23 mouse cellular contexts compared by ENCODE assay signal in genomic region chr1:39379021-39379420, GRCm38 (mm10). TPM values are rescaled to one million over a fixed set of nuclear protein-coding genes. Genes with fewer than 3 reads are reported as not detected.
DNase-seq lines count a peak whose midpoint lies in the region; ATAC-seq lines count a peak whose summit lies in the region.
"Had no signal": no experiment of that assay in that cellular context is flagged by ENCODE, and none has a peak within 500 bp of the region (broad histone marks: within the 10 kb centered on the region; RNA-seq: fewer than 3 reads in every experiment).

No protein-coding gene starts in this region.

- no peak overlapping the region for H3K4me3 ChIP-seq in kidney, embryonic 15.5 days (replicated peaks)
- no peak overlapping the region for H3K4me3 ChIP-seq in lung, embryonic 16.5 days (ENCODE audit: low read length)
- H3K4me3 ChIP-seq: forebrain, embryonic 13.5 days; heart, embryonic 13.5 days; neural tube, embryonic 13.5 days had no signal

- no peak overlapping the region for H3K9ac ChIP-seq in kidney, embryonic 15.5 days
- no peak overlapping the region for H3K9ac ChIP-seq in lung, embryonic 16.5 days (ENCODE audit: low read length)
- H3K9ac ChIP-seq: forebrain, embryonic 13.5 days; heart, embryonic 13.5 days; hindbrain, embryonic 14.5 days; liver, embryonic 14.5 days; neural tube, embryonic 13.5 days had no signal

- H3K27ac ChIP-seq in kidney, embryonic 15.5 days = peak overlapping the region; percentile 10; the same call in 1 of the 2 replicates
- no peak overlapping the region for H3K27ac ChIP-seq in lung, embryonic 16.5 days (ENCODE audit: low read length)
- H3K27ac ChIP-seq: forebrain, embryonic 13.5 days; heart, embryonic 13.5 days; hindbrain, embryonic 14.5 days; liver, embryonic 14.5 days; neural tube, embryonic 13.5 days had no signal

- peak; percentile 68 for ATAC-seq in kidney, embryonic 15.5 days (replicated peaks; ENCODE audit: low FRiP score)
- peak; percentile 47; the same call in 1 of the 2 replicates for ATAC-seq in lung, embryonic 16.5 days (ENCODE audit: low read depth)
- peak; percentile 55 for ATAC-seq in common myeloid progenitor, adult 5-6 weeks (replicated peaks; ENCODE audit: low read depth, poor library complexity, severe bottlenecking)
- no peak for ATAC-seq in inflammation-experienced regulatory T-cells, adult 6 months
- ATAC-seq: activated CD4-positive, CD25-positive, alpha-beta regulatory T cell, adult 4 months; forebrain, embryonic 13.5 days had no signal

- no peak overlapping the region for H3K4me2 ChIP-seq in kidney, embryonic 15.5 days
- no peak overlapping the region for H3K4me2 ChIP-seq in lung, embryonic 16.5 days (ENCODE audit: low read depth, low read length)
- H3K4me2 ChIP-seq: forebrain, embryonic 13.5 days; heart, embryonic 13.5 days; hindbrain, embryonic 14.5 days; neural tube, embryonic 13.5 days had no signal

- H3K4me1 ChIP-seq in kidney, embryonic 15.5 days = peaks cover 3% of the 10 kb centered on the region; the same call in 1 of the 2 replicates
- no peaks in the 10 kb centered on the region for H3K4me1 ChIP-seq in lung, embryonic 16.5 days (replicated peaks; ENCODE audit: control insufficient read depth, insufficient read depth, low read length)
- H3K4me1 ChIP-seq: forebrain, embryonic 13.5 days; neural tube, embryonic 13.5 days had no signal

- H3K36me3 ChIP-seq in kidney, embryonic 15.5 days = peaks cover 24% of the 10 kb centered on the region
- H3K36me3 ChIP-seq in lung, embryonic 16.5 days (ENCODE audit: control insufficient read depth, insufficient read depth, low read length) = no peaks in the 10 kb centered on the region

- 66% methylated on average over 5 of the region's 5 CpGs for WGBS in kidney, embryonic 15.5 days
- 54% methylated on average over 5 of the region's 5 CpGs for WGBS in lung, embryonic 16.5 days

- no peaks in the 10 kb centered on the region for H3K9me3 ChIP-seq in kidney, embryonic 15.5 days (replicated peaks)
- no peaks in the 10 kb centered on the region for H3K9me3 ChIP-seq in lung, embryonic 16.5 days (ENCODE audit: control insufficient read depth, low read length)
- H3K9me3 ChIP-seq: forebrain, embryonic 13.5 days; heart, embryonic 13.5 days; neural tube, embryonic 13.5 days had no signal

- no peaks in the 10 kb centered on the region for H3K27me3 ChIP-seq in kidney, embryonic 15.5 days
- H3K27me3 ChIP-seq in lung, embryonic 16.5 days (ENCODE audit: control insufficient read depth, insufficient read depth, low read depth, low read length) = no peaks in the 10 kb centered on the region
- H3K27me3 ChIP-seq: forebrain, embryonic 13.5 days; heart, embryonic 13.5 days; neural tube, embryonic 13.5 days had no signal

- DNase-seq in kidney, postnatal 4 days = no peak
- no peak for DNase-seq in lung, adult 18-20 months
- DNase-seq in 416B (ENCODE audit: low read depth) = peak; percentile 40
- DNase-seq in ovary, postnatal 14 days (ENCODE audit: low spot score) = no peak
- DNase-seq: adrenal gland, adult 2 months; B cell, adult 2 months; cerebellum, adult 2 months; cerebellum, postnatal 25 days; gastrocnemius, postnatal 14 days; heart, postnatal 10 days; kidney, adult 11 months; kidney, postnatal 36 days; left cerebral cortex, postnatal 4 days had no signal

RNA-seq across cellular contexts. Expression of gene Rpl31, which starts 11.4 kb away (rescaled TPM):
- polyA plus RNA-seq in kidney, embryonic 15.5 days (2015; fragmentation: Nextera tagmentation; extraction: Ambion mirVana) = 579 and 581 TPM in 2 replicates
- polyA plus RNA-seq in lung, embryonic 16.5 days (2015; fragmentation: Nextera tagmentation; extraction: Ambion mirVana) = 449 and 553 TPM in 2 replicates
- 610 and 623 TPM in 2 replicates for total RNA-seq in common myeloid progenitor, adult 5-6 weeks (2017)
- 100 to 1,000 TPM; 401 to 497 (median 469) TPM for polyA plus RNA-seq in inflammation-experienced regulatory T-cells, adult 6 months (2017; shearing (Covaris generic))
